Mouse (Mus musculus) heart, embryonic 10.5 days (tissue): ENCODE measurements at regions not wholly inside any gene's neighbourhood (a gene's known extent, or its start where the extent isn't known, plus 50 kb on each side); places are given as distances from the start of the nearest gene placed in this dataset.
A peak's percentile ranks its signal among the peaks of the same experiment; 100 is the strongest.
"Not testable (repeated sequence)": the region's sequence is repeated elsewhere in the genome, so short reads cannot be mapped to it uniquely, and the experiment has no call there.

Source experiments
- DNase-seq: peaks from one replicate; pipeline ENCODE4 v3.0.0-alpha.2; 2017; ENCODE audit warnings: low spot score
- H3K27ac ChIP-seq: fragments of 300-500 bp; sonication (generic); 2 replicates; pipeline ENCODE4 v1.5.1; 2016; ENCODE audit warnings: mild to moderate bottlenecking
- H3K27me3 ChIP-seq: fragments of 300-500 bp; sonication (generic); 2 replicates; pipeline ENCODE4 v1.6.1; 2016; ENCODE audit warnings: mild to moderate bottlenecking; ENCODE audit not compliant: poor library complexity, insufficient read depth, severe bottlenecking
- H3K36me3 ChIP-seq: fragments of 300-500 bp; sonication (generic); 2 replicates; pipeline ENCODE4 v1.6.1; 2016; ENCODE audit warnings: mild to moderate bottlenecking, moderate library complexity
- H3K4me1 ChIP-seq: fragments of 300-500 bp; sonication (generic); 2 replicates; pipeline ENCODE4 v1.6.1; 2016; ENCODE audit warnings: mild to moderate bottlenecking
- H3K4me3 ChIP-seq: fragments of 300-500 bp; sonication (generic); 2 replicates; pipeline ENCODE4 v1.5.1; 2016; ENCODE audit warnings: mild to moderate bottlenecking, moderate library complexity
- H3K9me3 ChIP-seq: fragments of 300-500 bp; sonication (generic); 2 replicates; pipeline ENCODE4 v1.6.1; 2016; ENCODE audit warnings: mild to moderate bottlenecking, moderate library complexity
- WGBS: fragments of 180-500 bp; shearing (Covaris S2); methylation state at CpG from one replicate; pipeline ENCODE4 v1.1.7; 2016; 5-methylcytosine and 5-hydroxymethylcytosine counted together

DNA sequence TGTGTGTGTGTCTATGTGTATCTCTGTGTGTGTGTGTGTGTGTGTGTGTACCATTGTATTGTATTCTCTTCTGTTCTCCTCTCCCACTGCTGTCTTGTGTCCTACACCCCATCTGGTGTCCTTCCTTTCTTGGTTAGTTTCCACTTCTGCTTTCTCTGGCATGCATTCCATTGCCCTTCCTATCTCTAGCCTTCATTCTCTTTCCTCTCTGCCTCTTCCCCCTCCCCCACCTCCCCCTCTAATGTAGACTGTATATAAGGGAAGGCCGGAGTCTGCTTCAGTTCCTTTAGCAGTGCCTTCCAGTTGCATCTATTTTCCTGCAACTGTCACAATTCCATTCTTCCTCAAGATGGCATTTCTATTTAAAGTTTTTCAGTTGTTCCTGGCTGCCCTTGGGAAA, 161.5 kb upstream of the Rxfp2 start:
- no peak overlapping the region for H3K27ac ChIP-seq
- H3K27me3 ChIP-seq: no peaks in the 10 kb centered on the region; the same call in 1 of the 2 replicates
- H3K4me3 ChIP-seq: no peak overlapping the region
- 27% methylated on average over 1 of the region's 1 CpGs for WGBS
- H3K4me1 ChIP-seq: peaks cover 21% of the 10 kb centered on the region
- no peaks in the 10 kb centered on the region for H3K9me3 ChIP-seq
- DNase-seq: no peak
- no peaks in the 10 kb centered on the region for H3K36me3 ChIP-seq

DNA sequence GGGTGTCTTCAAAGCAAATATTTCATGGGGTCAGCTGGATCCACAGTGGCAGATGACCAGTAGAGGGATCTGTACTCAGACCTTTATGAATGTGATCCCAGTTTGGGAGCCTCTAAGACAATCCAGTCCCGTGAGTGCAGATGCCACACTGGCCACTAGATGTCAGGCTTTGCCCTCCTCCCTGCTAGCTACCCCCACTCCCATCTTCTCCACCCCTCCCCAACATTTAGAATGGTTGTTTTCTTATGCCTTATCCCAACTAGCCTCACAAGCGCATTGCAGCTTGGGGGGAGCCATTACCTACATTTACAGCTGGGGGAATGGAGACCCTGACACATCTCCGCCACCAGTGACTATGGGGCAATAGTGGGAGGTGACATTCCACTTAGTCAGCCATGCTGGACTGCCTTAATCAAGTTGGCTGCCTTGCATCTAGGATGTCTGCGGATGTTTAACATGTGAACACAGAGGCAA, 156.9 kb upstream of the Rxfp2 start:
- 48% methylated on average over 4 of the region's 4 CpGs for WGBS
- DNase-seq: no peak

DNA sequence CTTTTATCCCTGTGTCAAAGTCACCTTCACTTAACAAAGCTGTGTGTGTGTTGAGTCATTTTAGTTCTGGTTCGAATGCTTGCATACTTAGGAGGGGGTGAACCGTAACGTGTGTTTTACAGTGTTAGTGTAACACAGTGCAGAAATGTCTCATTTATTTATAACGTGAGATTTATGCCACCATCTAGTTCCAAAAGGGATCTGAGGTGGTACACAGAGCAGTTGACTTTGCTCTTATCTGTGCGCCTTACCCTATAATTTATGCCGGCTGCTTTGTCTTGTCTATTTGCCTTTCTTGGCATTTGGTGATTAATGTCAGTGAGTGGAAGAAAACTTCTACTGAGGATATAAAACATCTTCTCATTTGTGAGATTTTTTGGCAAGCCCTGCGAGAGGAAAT, 150.5 kb upstream of the Rxfp2 start:
- H3K27me3 ChIP-seq: no peaks in the 10 kb centered on the region
- DNase-seq: no peak
- H3K9me3 ChIP-seq: no peaks in the 10 kb centered on the region
- no peaks in the 10 kb centered on the region for H3K36me3 ChIP-seq
- no peak overlapping the region for H3K27ac ChIP-seq
- 81% methylated on average over 7 of the region's 7 CpGs for WGBS
- H3K4me3 ChIP-seq: no peak overlapping the region
- H3K4me1 ChIP-seq: 0 out of 2 replicates have a peak, but pooled peaks cover 5% of the 10 kb centered on the region

More for the DNA sequence above, 156.9 kb upstream of the Rxfp2 start:
- Histone ChIP-seq H3K4me3 (no peak overlapping the region), H3K36me3 (no peaks in the 10 kb centered on the region), H3K27ac (no peak overlapping the region), H3K4me1 (peaks cover 15% of the 10 kb centered on the region; the same call in 1 of the 2 replicates), H3K27me3 (no peaks in the 10 kb centered on the region), H3K9me3 (no peaks in the 10 kb centered on the region)

DNA sequence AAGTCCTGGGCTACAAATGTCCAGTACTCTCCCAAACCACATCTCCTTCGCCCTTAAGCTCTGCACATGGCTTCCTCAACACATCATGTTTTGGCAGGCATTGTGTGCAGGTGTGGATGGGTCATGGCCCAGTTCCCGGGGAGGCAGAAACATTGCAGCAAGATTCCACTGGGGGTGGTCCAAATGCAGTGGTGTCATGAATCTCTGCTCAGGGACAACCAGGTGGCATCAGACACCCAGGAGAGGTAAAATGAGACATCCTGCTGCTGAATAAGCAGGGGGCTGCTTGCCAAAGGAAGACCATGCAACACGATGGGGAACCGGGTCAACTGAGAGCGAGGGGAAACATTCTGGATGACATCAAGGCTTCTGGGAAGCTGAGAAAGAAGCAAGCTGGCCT, 149.0 kb upstream of the Rxfp2 start:
- H3K4me3 ChIP-seq: no peak overlapping the region
- 90% methylated on average over 5 of the region's 5 CpGs for WGBS
- H3K27me3 ChIP-seq: no peaks in the 10 kb centered on the region
- H3K4me1 ChIP-seq: 0 out of 2 replicates have a peak, but pooled peaks cover 8% of the 10 kb centered on the region
- no peak overlapping the region for H3K27ac ChIP-seq
- DNase-seq: no peak
- no peaks in the 10 kb centered on the region for H3K9me3 ChIP-seq
- H3K36me3 ChIP-seq: no peaks in the 10 kb centered on the region

DNA sequence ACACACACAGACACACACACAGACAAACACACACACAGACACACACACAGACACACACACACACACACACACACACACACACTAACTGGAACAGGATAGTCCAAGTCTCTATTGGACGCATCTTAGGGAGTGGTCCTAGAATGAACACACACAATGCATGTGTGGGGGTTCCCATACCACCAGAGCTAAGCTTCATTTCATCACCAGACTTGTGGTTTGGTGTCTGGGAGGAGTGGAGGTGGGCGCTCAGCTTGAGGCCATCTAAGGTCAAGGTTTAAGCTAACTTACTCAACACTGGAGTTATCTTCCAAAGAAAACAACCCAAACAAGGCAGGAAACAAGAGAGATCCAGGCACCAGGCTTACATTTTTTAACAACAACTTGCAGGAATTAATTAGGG, 147.9 kb upstream of the Rxfp2 start:
- H3K9me3 ChIP-seq: no peaks in the 10 kb centered on the region
- H3K4me1 ChIP-seq: 0 out of 2 replicates have a peak, but pooled peaks cover 6% of the 10 kb centered on the region
- H3K4me3 ChIP-seq: no peak overlapping the region
- DNase-seq: no peak
- no peak overlapping the region for H3K27ac ChIP-seq
- 71% methylated on average over 2 of the region's 2 CpGs for WGBS
- no peaks in the 10 kb centered on the region for H3K36me3 ChIP-seq
- H3K27me3 ChIP-seq: no peaks in the 10 kb centered on the region

DNA sequence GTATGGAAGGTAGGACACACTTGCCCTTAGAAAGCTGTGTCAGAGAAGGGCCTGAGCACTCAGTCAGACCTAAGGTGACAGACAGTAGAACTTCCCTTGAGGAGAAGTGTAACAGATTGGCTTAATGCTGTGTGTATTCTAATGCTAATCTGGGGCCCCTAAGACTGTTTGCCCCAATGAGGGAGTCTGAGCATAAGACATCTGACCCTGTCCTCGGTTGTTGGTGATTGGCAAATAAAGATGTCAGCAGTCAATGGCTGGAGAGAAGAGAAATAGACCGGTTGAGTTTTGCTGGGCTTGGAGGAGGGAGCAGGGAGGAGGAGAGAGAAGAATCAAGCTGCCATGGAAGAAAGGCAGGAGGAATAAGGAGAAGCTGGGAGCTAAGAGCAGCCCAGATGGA, 147.0 kb upstream of the Rxfp2 start:
- WGBS: 37% methylated on average over 2 of the region's 2 CpGs
- H3K27ac ChIP-seq: no peak overlapping the region
- no peaks in the 10 kb centered on the region for H3K36me3 ChIP-seq
- H3K27me3 ChIP-seq: no peaks in the 10 kb centered on the region
- DNase-seq: no peak
- no peaks in the 10 kb centered on the region for H3K9me3 ChIP-seq
- H3K4me3 ChIP-seq: no peak overlapping the region
- H3K4me1 ChIP-seq: 0 out of 2 replicates have a peak, but pooled peaks cover 4% of the 10 kb centered on the region

DNA sequence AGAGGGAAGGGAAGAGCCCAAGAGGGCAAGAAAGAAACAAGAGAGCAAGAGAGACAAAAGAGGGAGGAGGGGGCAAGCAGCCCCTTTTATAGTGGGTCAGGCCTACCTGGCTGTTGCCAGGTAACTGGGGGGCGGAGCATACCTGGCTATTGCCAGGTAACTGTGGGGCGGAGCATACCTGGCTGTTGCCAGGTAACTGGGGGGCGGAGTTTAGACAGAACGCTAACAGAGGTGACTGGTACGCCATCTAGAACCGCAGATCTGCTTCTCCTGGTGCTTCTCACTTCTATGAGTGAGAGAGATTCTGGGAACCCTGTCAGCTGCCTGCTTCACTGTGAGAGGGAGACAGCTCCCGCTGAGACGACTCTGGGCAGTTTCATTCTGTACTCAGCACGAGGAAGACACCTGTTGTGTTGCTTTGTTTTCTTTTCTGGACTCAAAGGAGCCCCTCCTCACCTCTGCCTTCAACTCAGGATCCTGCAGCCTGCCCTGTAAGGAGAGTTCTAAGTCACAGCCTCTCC, 144.9 kb upstream of the Rxfp2 start:
- no peaks in the 10 kb centered on the region for H3K27me3 ChIP-seq
- DNase-seq: no peak
- H3K9me3 ChIP-seq: no peaks in the 10 kb centered on the region
- H3K27ac ChIP-seq: no peak overlapping the region
- 26% methylated on average over 9 of the region's 9 CpGs for WGBS
- no peaks in the 10 kb centered on the region for H3K36me3 ChIP-seq
- 0 out of 2 replicates have a peak, but pooled peaks cover 4% of the 10 kb centered on the region for H3K4me1 ChIP-seq
- H3K4me3 ChIP-seq: no peak overlapping the region

DNA sequence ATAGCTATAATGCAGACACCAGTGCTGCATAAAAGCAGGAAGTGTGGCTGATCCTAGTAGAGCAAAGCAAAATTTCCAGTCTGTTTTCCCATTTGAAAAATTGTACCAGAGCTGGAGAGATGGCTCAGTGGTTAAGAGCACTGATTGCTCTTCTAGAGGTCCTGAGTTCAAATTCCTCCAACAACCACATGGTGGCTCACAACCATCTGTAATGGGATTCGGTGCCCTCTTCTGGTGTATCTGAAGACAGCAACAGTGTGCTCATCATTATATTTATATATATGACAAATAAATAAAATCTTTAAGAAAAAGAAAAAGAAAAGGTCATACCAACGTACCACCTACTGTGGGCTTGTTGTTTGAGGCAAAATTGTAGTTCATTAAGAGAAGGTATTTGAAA, 144.1 kb upstream of the Rxfp2 start:
- H3K27ac ChIP-seq: no peak overlapping the region
- no peak for DNase-seq
- no peaks in the 10 kb centered on the region for H3K36me3 ChIP-seq
- H3K9me3 ChIP-seq: no peaks in the 10 kb centered on the region
- WGBS: 80% methylated on average over 2 of the region's 2 CpGs
- H3K27me3 ChIP-seq: no peaks in the 10 kb centered on the region
- no peak overlapping the region for H3K4me3 ChIP-seq
- 0 out of 2 replicates have a peak, but pooled peaks cover 4% of the 10 kb centered on the region for H3K4me1 ChIP-seq

DNA sequence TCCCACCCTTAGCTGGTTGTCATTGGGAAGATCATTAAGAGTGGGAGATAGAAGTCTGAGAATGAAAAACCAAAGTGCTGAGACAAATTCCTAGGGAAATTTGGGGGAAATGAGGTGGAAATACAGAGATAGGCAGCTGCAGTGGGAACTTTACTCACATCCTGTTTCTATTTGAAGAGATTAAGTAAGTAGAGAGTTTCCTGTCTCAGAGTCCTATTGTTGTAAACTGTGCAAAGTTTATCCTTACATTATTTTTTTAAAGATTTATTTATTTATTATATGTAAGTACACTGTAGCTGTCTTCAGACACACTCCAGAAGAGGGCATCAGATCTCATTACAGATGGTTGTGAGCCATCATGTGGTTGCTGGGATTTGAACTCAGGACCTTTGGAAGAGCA, 126.0 kb upstream of the Rxfp2 start:
- not testable (repeated sequence) for H3K36me3 ChIP-seq, H3K4me1 ChIP-seq, H3K4me3 ChIP-seq, H3K9me3 ChIP-seq, DNase-seq, H3K27me3 ChIP-seq, H3K27ac ChIP-seq

DNA sequence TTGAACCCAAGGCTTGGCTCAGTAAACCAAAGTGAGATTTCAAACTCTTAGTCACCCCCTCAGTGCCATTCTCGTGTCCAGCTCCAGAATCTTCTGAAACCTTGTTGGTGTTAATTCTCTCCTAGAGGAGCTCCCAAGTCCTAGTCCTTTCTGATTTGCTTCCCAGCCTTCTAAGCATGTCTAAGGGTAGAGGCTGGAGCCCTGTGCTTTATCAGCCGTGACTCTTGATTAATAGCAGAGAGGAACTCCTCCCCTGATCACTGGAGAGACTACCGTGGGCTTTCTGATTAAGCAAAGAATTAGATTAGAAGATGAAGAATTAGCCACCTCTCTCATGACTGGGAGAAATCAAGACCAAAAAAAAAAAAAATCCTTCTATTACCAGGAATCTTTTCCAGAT, 111.5 kb upstream of the Rxfp2 start:
- no peaks in the 10 kb centered on the region for H3K9me3 ChIP-seq
- no peak overlapping the region for H3K4me3 ChIP-seq
- no peak for DNase-seq
- WGBS: 50% methylated on average over 3 of the region's 3 CpGs
- no peaks in the 10 kb centered on the region for H3K36me3 ChIP-seq
- H3K27ac ChIP-seq: no peak overlapping the region
- no peaks in the 10 kb centered on the region for H3K27me3 ChIP-seq
- H3K4me1 ChIP-seq: peaks cover 14% of the 10 kb centered on the region

DNA sequence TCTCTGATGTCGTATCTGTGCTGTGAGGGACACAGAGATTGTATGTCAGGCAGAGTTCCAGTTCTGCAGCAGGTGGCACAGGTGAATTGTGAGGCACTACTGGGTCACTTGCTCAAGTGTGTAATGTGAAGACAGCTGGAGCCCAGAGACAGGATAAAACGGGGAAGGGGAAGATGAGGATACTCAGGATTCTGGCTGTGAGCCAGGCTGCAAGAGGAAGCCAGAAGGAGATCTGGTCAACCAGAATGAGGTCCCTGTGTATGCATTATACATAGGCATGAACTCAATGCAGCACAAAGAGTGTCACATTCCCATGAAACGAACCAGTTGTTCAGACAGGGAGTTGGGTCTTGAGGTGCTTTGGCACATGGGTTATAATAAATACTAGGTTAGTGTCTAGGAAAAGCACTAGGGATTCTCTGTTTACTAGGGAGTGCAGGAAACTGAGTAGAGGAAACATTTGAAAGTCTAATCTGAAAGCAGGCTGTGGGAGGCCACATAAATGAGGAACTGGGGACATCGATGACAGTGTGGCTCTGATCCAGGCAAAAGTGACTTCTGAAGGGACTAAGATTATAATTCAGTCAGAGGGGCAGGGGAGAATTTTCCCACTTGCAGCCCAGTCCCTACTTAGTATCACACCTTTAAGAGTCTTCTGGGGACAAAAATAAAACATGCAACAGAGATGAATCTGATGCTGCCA, 109.9 kb upstream of the Rxfp2 start:
- DNase-seq: no peak

DNA sequence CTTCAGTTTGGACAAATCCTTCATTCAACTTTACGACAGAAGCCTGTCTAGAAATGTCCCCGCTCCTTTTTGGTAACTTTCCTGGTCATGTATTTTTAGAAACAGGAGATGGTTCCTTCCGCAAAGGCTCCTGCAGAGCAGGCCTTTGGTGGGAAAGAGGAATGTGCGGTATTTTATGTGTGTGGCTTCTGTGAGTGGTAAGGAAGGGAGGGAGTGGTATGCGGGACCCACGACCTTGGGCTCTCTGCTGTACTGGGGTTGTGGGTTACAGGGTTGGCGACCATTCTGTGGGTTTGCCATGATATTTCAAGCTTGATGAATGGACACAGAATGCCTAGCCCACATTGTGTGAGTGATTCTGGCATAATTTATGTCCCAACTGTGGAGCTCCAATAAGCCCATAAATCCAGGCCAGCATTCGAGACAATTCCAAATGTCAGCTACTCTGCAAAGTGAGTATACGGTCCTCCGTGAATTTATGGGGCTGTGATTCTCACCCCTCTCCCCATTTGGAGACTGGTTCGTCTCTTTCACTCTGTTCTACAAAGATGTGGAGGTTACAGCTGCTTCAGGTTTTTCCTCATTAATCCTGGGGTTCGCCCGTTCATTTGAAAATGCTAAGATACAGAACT, 109.3 kb upstream of the Rxfp2 start:
- DNase-seq: no peak
- Histone ChIP-seq H3K36me3 (no peaks in the 10 kb centered on the region), H3K4me1 (peaks cover 14% of the 10 kb centered on the region), H3K27me3 (no peaks in the 10 kb centered on the region), H3K4me3 (no peak overlapping the region), H3K27ac (peak overlapping the region; percentile 62; the same call in 1 of the 2 replicates), H3K9me3 (no peaks in the 10 kb centered on the region)
- WGBS: 50% methylated on average over 13 of the region's 13 CpGs

More for the DNA sequence above, 109.9 kb upstream of the Rxfp2 start:
- 60% methylated on average over 4 of the region's 4 CpGs for whole genome bisulfite sequencing
- peaks cover 14% of the 10 kb centered on the region for H3K4me1 ChIP-seq
- H3K36me3 ChIP-seq: no peaks in the 10 kb centered on the region
- H3K27ac ChIP-seq: peak overlapping the region; percentile 62; the same call in 1 of the 2 replicates
- no peaks in the 10 kb centered on the region for H3K9me3 ChIP-seq
- no peak overlapping the region for H3K4me3 ChIP-seq
- no peaks in the 10 kb centered on the region for H3K27me3 ChIP-seq

DNA sequence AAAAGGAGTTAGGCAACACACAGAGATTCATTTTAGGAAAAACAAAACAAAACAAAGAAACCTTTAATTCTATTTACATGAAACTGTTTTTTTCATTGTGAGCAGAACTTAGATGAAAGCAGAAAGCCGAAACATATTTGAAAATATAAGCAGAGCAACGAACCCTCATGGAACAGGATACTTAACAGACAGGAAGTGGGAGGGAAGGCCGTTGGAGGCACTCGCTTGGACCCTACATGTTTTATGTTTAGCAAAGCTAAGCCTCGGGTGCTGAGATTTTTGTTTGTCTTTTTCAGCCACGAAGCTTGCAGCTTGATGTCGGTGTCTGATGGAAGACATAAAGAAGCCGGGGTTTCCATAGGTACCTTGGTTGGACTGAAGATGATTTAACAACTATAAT, 108.5 kb upstream of the Rxfp2 start:
- H3K27me3 ChIP-seq: no peaks in the 10 kb centered on the region
- peaks cover 14% of the 10 kb centered on the region for H3K4me1 ChIP-seq
- H3K4me3 ChIP-seq: no peak overlapping the region
- H3K27ac ChIP-seq: no peak overlapping the region
- DNase-seq: no peak
- no peaks in the 10 kb centered on the region for H3K9me3 ChIP-seq
- no peaks in the 10 kb centered on the region for H3K36me3 ChIP-seq
- 68% methylated on average over 8 of the region's 8 CpGs for WGBS
